Mouse (Mus musculus): ENCODE measurements at regions not wholly inside any gene's neighbourhood (a gene's known extent, or its start where the extent isn't known, plus 50 kb on each side); places are given as distances from the start of the nearest gene placed in this dataset. TPM values are rescaled to one million over a fixed set of nuclear protein-coding genes. Genes with fewer than 3 reads are reported as not detected.
A peak's percentile ranks its signal among the peaks of the same experiment; 100 is the strongest.

DNA sequence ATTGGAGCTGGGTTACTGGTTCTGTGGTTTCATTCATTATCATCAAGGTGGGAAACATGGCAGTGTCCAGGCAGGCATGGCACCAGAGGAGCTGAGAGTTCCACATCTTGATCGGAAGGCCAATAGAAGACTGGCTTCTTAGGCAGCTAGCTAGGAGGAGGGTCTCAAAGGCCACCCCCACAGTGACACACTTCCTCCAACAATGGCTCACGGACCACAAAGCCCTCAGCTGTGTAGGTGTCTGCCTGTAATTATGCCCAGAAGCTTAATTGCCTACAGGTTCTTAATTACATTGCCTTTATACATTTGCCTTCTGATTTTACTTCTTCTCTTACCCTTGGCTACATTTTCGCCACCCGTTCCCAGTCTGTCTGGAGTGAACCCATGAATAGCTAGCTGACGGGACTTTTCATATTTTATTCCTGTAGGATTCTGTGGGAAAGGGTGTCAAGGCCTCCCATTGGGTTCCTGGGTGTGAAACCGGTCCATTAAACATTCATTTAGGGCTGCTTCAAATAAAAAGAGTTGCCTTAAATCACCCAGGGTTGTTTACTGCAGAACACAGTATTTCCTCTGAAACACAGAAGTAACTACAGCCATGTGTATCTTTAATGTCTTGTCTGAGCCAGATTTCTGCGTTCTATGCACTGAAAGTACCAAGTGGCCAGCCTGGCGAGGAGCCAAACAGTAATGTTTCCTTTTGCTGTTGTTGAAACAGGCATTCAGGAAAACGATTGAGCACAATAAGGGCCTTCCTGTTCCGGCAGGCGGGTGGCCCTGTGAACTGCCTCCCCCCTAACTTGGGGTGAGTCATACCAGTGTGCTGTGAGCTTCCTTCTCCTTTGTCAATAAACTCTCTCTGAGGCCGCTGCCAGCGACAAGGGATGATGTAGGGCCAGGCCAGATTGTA is 82.4 kb upstream of the Gm9747 start:
- H3K36me3 ChIP-seq: no peaks in the 10 kb centered on the region
- no peaks in the 10 kb centered on the region for H3K9me3 ChIP-seq
- H3K27me3 ChIP-seq: peaks cover 5% of the 10 kb centered on the region; the same call in 1 of the 2 replicates
- H3K4me3 ChIP-seq: no peak overlapping the region
- WGBS: 54% methylated on average over 13 of the region's 13 CpGs
- no peak overlapping the region for H3K4me2 ChIP-seq
- ATAC-seq (ENCODE audit: insufficient number of reproducible peaks, insufficient read depth, low FRiP score, low TSS enrichment, low read depth): peak; percentile 37; the same call in 1 of the 2 replicates
- peaks cover 8% of the 10 kb centered on the region for H3K4me1 ChIP-seq
- H3K27ac ChIP-seq: peak overlapping the region; percentile 48; the same call in 1 of the 2 replicates
- H3K9ac ChIP-seq: no peak overlapping the region

DNA sequence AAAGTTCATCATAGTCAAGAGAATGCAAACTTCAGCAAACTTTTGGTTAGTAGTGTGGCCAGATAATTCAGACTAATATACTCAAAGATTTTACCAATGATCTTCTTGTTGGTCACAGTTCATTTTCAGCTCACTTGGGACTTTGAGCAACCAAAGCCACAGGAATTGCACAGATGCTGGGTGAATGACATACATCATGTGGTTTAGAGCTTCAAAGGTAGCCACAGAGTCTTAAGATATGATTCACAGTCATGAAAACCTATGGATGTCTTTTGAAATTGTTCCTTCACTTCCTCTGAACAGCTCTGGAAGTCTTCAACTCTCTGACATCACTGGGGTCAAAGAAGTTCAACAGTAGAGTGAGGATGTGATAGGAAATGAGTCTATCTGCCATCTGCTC is 77.0 kb upstream of the Gm9747 start:
- H3K4me2 ChIP-seq: no peak overlapping the region
- H3K9me3 ChIP-seq: no peaks in the 10 kb centered on the region
- H3K27ac ChIP-seq: no peak overlapping the region
- H3K4me1 ChIP-seq: peaks cover 2% of the 10 kb centered on the region
- no peak overlapping the region for H3K4me3 ChIP-seq
- H3K9ac ChIP-seq: no peak overlapping the region
- H3K36me3 ChIP-seq: no peaks in the 10 kb centered on the region
- no peaks in the 10 kb centered on the region for H3K27me3 ChIP-seq
- no peak for ATAC-seq (ENCODE audit: insufficient number of reproducible peaks, insufficient read depth, low FRiP score, low TSS enrichment, low read depth)

DNA sequence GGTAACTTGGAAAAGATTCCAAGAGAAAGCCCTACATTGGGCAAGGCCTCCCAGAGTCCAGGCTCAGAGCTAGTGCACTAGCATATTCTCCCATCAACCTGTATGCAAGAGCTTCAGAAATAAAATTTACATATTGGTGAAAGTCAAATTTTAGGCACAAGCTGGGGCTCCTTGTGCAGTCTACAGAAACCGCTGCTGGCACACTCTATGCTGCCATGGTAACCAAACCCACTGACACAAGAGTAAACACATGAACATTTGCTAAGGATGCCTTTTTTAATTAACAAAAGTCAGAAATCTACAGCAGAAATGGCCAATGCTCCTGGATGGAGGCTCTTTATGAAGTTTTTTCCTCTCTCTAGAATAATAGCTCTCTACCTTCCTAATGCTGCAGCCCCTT is 75.9 kb upstream of the Gm9747 start:
- WGBS: 85% methylated on average over 1 of the region's 1 CpGs
- no peak for ATAC-seq (ENCODE audit: insufficient number of reproducible peaks, insufficient read depth, low FRiP score, low TSS enrichment, low read depth)
- no peak overlapping the region for H3K9ac ChIP-seq
- no peaks in the 10 kb centered on the region for H3K9me3 ChIP-seq
- no peak overlapping the region for H3K4me3 ChIP-seq
- no peaks in the 10 kb centered on the region for H3K36me3 ChIP-seq
- no peak overlapping the region for H3K4me2 ChIP-seq
- H3K27ac ChIP-seq: no peak overlapping the region
- no peaks in the 10 kb centered on the region for H3K4me1 ChIP-seq
- no peaks in the 10 kb centered on the region for H3K27me3 ChIP-seq

DNA sequence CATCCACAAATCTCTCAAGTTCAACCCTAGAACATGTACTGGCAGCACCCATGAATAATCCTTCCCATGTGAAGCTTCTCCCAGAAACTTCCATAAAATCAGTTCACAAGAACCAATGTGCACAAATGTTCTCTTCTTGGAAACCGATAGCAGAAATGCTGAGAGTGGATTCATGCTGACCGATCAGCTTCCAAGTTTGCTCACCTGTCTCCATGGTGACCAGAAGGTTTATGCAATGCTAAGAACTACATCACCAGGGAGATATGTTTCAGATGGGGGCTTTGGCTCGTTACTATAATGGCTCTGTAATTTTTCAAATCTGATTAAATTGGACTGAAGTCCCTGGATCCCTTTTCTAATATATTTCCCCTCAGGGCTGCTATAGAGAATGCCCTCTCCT is 74.4 kb upstream of the Gm9747 start:
- Histone ChIP-seq H3K27ac (no peak overlapping the region), H3K27me3 (no peaks in the 10 kb centered on the region), H3K36me3 (no peaks in the 10 kb centered on the region), H3K9ac (no peak overlapping the region), H3K4me2 (no peak overlapping the region), H3K4me3 (no peak overlapping the region), H3K9me3 (no peaks in the 10 kb centered on the region), H3K4me1 (no peaks in the 10 kb centered on the region)
- no peak for ATAC-seq (ENCODE audit: insufficient number of reproducible peaks, insufficient read depth, low FRiP score, low TSS enrichment, low read depth)
- WGBS: 59% methylated on average over 3 of the region's 3 CpGs

DNA sequence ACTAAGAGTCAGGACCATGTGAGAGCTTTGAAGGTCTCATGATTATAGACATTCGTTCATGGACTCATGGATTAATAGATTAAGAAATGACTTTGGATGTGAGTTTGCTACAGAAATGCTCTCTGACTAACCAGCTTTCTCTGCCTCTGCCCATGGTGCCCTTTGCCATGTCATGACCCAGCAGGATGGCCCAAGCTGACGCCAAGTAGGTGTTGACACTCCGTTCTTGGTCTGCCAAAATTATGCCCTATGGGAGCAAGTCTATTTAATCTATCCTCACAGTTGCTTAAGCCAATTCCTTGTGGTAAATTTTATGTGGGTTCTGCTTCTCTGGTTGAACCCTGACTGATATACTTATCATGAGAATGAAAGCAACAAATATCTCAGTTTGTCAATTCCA is 73.7 kb upstream of the Gm9747 start:
- Histone ChIP-seq H3K36me3 (no peaks in the 10 kb centered on the region), H3K4me1 (no peaks in the 10 kb centered on the region), H3K4me3 (no peak overlapping the region), H3K9me3 (no peaks in the 10 kb centered on the region), H3K9ac (no peak overlapping the region), H3K27ac (no peak overlapping the region), H3K27me3 (no peaks in the 10 kb centered on the region), H3K4me2 (no peak overlapping the region)
- ATAC-seq (ENCODE audit: insufficient number of reproducible peaks, insufficient read depth, low FRiP score, low TSS enrichment, low read depth): no peak
- 95% methylated on average over 3 of the region's 3 CpGs for WGBS

DNA sequence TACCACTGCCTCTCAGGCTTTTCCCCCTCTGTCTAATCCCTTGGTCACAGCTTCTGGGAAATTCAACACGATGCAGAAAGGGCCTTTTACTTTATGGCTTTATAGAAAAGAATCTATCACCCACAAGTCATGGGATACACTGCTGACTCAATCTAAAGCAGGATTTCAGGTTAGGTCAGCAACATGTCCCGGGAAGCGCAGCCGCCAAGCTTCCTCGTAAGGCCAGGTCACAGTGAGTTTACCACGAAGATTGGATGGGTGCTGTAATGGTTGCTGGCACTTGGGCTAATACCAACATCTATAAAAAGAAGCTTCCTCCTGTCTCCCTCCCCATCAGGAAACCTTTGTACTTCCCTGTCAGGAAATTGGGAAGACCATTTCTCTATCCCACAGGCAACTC is 70.0 kb upstream of the Gm9747 start:
- H3K4me2 ChIP-seq: no peak overlapping the region
- no peaks in the 10 kb centered on the region for H3K27me3 ChIP-seq
- no peak for ATAC-seq (ENCODE audit: insufficient number of reproducible peaks, insufficient read depth, low FRiP score, low TSS enrichment, low read depth)
- H3K36me3 ChIP-seq: no peaks in the 10 kb centered on the region
- no peak overlapping the region for H3K4me3 ChIP-seq
- 85% methylated on average over 6 of the region's 6 CpGs for WGBS
- H3K27ac ChIP-seq: no peak overlapping the region
- H3K9ac ChIP-seq: no peak overlapping the region
- H3K9me3 ChIP-seq: no peaks in the 10 kb centered on the region
- H3K4me1 ChIP-seq: no peaks in the 10 kb centered on the region

DNA sequence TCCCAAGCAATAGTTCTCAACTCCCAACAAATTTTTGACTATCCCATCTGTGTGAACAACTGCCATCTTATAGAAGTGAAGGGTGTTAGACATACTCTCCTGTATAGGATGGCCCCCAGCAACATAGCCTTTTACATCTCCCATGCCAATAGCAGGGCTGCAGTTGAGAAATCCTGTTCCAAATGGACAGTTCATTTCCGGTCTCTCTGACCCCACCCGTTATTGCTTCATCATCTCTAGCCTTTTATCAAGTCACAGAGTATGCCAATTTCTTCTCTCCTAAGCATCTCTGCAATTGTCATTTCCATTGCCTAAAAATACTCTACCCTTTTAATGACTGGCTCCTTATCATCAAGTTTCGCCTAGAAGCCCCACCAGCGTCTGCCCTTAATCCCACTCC is 64.8 kb upstream of the Gm9747 start:
- Histone ChIP-seq H3K4me3 (no peak overlapping the region), H3K36me3 (no peaks in the 10 kb centered on the region), H3K9me3 (no peaks in the 10 kb centered on the region), H3K27me3 (no peaks in the 10 kb centered on the region), H3K4me1 (no peaks in the 10 kb centered on the region), H3K27ac (no peak overlapping the region), H3K4me2 (no peak overlapping the region), H3K9ac (no peak overlapping the region)
- no peak for ATAC-seq (ENCODE audit: insufficient number of reproducible peaks, insufficient read depth, low FRiP score, low TSS enrichment, low read depth)
- 81% methylated on average over 4 of the region's 4 CpGs for WGBS

DNA sequence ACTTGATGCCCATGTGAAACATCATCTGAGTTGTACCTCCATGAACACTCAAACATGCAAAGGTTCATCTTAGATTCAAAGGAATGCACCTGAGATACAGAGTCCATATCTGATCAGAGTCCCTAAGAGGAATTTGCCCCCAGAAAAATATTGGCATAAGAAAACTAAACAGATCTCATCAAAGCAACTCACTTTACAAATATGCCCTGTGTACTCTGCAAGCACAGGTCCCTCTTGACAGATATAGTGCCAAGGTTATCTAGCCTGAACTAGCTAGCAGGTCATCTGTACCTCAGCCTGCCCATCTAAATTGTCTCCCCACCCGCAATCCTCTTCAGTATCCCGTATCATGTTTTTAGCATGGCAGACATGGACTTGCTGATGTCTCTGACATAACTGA is 64.0 kb upstream of the Gm9747 start:
- Histone ChIP-seq H3K4me3 (no peak overlapping the region), H3K4me1 (no peaks in the 10 kb centered on the region), H3K9me3 (no peaks in the 10 kb centered on the region), H3K27ac (no peak overlapping the region), H3K36me3 (no peaks in the 10 kb centered on the region), H3K27me3 (no peaks in the 10 kb centered on the region), H3K4me2 (no peak overlapping the region), H3K9ac (no peak overlapping the region)
- WGBS: 95% methylated on average over 2 of the region's 2 CpGs
- ATAC-seq (ENCODE audit: insufficient number of reproducible peaks, insufficient read depth, low FRiP score, low TSS enrichment, low read depth): no peak

DNA sequence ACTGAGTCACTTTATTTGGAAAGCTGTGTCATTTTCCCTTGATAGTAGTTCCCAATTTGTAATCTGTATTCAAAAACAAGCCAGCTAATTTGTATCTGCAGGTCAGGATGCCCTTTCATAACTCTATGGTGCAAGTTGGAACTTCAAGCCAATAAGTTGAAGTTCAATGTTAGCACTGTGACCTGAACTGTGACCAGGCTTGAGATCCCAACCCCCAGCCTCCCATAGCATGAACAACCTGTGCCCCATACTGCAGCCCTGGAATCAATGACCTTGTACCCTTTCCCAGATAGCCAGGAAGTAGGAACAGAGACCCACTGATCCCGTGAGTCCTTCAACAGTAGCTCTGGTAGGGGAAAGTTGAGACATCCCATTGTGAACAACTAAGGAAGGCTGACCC is 52.5 kb upstream of the Gm9747 start:
- Histone ChIP-seq H3K4me2 (no peak overlapping the region), H3K27ac (no peak overlapping the region), H3K27me3 (no peaks in the 10 kb centered on the region), H3K36me3 (no peaks in the 10 kb centered on the region), H3K9me3 (no peaks in the 10 kb centered on the region), H3K4me1 (no peaks in the 10 kb centered on the region), H3K9ac (no peak overlapping the region), H3K4me3 (no peak overlapping the region)
- WGBS: 65% methylated on average over 1 of the region's 1 CpGs
- no peak for ATAC-seq (ENCODE audit: insufficient number of reproducible peaks, insufficient read depth, low FRiP score, low TSS enrichment, low read depth)

Small RNAs in the stretch of these regions (microRNA-seq; reads per million reads assigned to microRNA genes)
- not detected for gene Mir6344

Data from embryonic facial prominence, embryonic 13.5 days (tissue).